ENCODE assay signal across 11 mouse cellular contexts in the genomic region with DNA sequence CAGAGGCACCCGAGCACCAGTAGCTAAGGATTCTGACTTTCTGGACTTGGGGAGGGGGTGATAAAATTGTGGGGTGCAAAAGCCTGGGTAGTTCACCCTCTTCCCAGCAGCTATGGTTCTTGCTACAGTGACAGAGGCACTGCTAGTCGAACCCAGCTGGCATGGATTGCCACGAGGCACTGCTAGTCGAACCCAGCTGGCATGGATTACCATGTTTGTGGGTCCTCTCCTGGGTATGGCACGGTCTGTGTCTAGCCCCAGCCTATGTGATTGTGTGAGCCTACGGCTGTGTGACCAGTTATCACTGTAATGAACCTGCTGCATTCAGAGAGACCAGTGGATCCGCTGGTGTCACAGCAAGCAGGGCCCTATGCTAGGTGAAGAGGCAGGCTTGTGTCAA.
DNase-seq lines count a peak whose midpoint lies in the region; ATAC-seq and TF ChIP-seq lines count a peak whose summit lies in the region.
"Had no signal": no experiment of that assay in that cellular context is flagged by ENCODE, and none has a peak within 500 bp of the region (broad histone marks: within the 10 kb centered on the region; RNA-seq: fewer than 3 reads in every experiment).

No protein-coding gene starts in this region.

- peak overlapping the region; percentile 9; the same call in 1 of the 2 replicates for H3K4me3 ChIP-seq in kidney, embryonic 15.5 days (replicated peaks)
- H3K4me3 ChIP-seq in bone marrow macrophage, adult 2 months (ENCODE audit: insufficient read depth, low read length): peak overlapping the region; percentile 25; the same call in 1 of the 2 replicates
- H3K4me3 ChIP-seq in hindbrain, embryonic 13.5 days: 0 out of 2 replicates have a peak overlapping the region, but pooled peaks have one; percentile 14
- no peak overlapping the region for H3K4me3 ChIP-seq in myocyte
- H3K4me3 ChIP-seq in heart, embryonic 11.5 days (ENCODE audit: low read depth, low read length): no peak overlapping the region
- no peak overlapping the region for H3K4me3 ChIP-seq in liver, postnatal 0 days (ENCODE audit: low read depth, low read length)
- H3K4me3 ChIP-seq: liver, embryonic 12.5 days had no signal

- DNase-seq in kidney, adult 11 months: no peak
- no peak for DNase-seq in liver, postnatal 0 days
- DNase-seq in frontal cortex, postnatal 14 days (ENCODE audit: low spot score in 2 of 2): no peak
- DNase-seq: heart, postnatal 36 days had no signal

- TF ChIP-seq CTCF in bone marrow macrophage, adult 2 months (IDR thresholded peaks at IDR 0.05; ENCODE audit: low read depth, low read length): no peak
- no peak for TF ChIP-seq CTCF in liver, postnatal 0 days (IDR thresholded peaks at IDR 0.05; ENCODE audit: low read depth)

- H3K9me3 ChIP-seq in kidney, embryonic 15.5 days (replicated peaks): no peaks in the 10 kb centered on the region
- no peaks in the 10 kb centered on the region for H3K9me3 ChIP-seq in hindbrain, embryonic 13.5 days
- no peaks in the 10 kb centered on the region for H3K9me3 ChIP-seq in heart, embryonic 11.5 days (replicated peaks; ENCODE audit: control insufficient read depth, low read length)
- no peaks in the 10 kb centered on the region for H3K9me3 ChIP-seq in liver, postnatal 0 days (ENCODE audit: low read length)
- H3K9me3 ChIP-seq: liver, embryonic 12.5 days had no signal

- H3K4me2 ChIP-seq in kidney, embryonic 15.5 days: peak overlapping the region; percentile 36
- peak overlapping the region; percentile 41 for H3K4me2 ChIP-seq in hindbrain, embryonic 13.5 days
- peak overlapping the region; percentile 34 for H3K4me2 ChIP-seq in myocyte (ENCODE audit: low read depth)
- H3K4me2 ChIP-seq in heart, embryonic 11.5 days: no peak overlapping the region
- H3K4me2 ChIP-seq in liver, postnatal 0 days (ENCODE audit: low read depth, low read length): no peak overlapping the region
- H3K4me2 ChIP-seq: liver, embryonic 12.5 days had no signal

- ATAC-seq in kidney, embryonic 15.5 days (replicated peaks; ENCODE audit: low FRiP score): no peak
- peak; percentile 53; the same call in 1 of the 2 replicates for ATAC-seq in hindbrain, embryonic 13.5 days (ENCODE audit: low FRiP score)
- no peak for ATAC-seq in heart, embryonic 11.5 days (replicated peaks; ENCODE audit: insufficient number of reproducible peaks, low FRiP score, low TSS enrichment)
- ATAC-seq in liver, postnatal 0 days: no peak
- ATAC-seq: liver, embryonic 12.5 days had no signal

- no peak overlapping the region for H3K9ac ChIP-seq in kidney, embryonic 15.5 days
- H3K9ac ChIP-seq in hindbrain, embryonic 13.5 days: no peak overlapping the region; the same call in 1 of the 2 replicates
- no peak overlapping the region for H3K9ac ChIP-seq in heart, embryonic 11.5 days (ENCODE audit: low read depth, low read length)
- H3K9ac ChIP-seq in liver, postnatal 0 days (replicated peaks): no peak overlapping the region
- H3K9ac ChIP-seq: liver, embryonic 12.5 days had no signal

- H3ac ChIP-seq in myocyte (ENCODE audit: control insufficient read depth, insufficient read length): no peak overlapping the region

- TF ChIP-seq EP300 in liver, postnatal 0 days (IDR thresholded peaks at IDR 0.05; ENCODE audit: low read depth): no peak

- H3K27ac ChIP-seq in kidney, embryonic 15.5 days: no peak overlapping the region
- H3K27ac ChIP-seq in bone marrow macrophage, adult 2 months (ENCODE audit: insufficient read depth, low read depth, low read length): no peak overlapping the region
- 0 out of 2 replicates have a peak overlapping the region, but pooled peaks have one; percentile 14 for H3K27ac ChIP-seq in hindbrain, embryonic 13.5 days
- no peak overlapping the region for H3K27ac ChIP-seq in heart, embryonic 11.5 days (ENCODE audit: low read depth, low read length)
- no peak overlapping the region for H3K27ac ChIP-seq in liver, postnatal 0 days (ENCODE audit: low read depth)
- H3K27ac ChIP-seq: liver, embryonic 12.5 days; stomach, postnatal 0 days had no signal

- H3K27me3 ChIP-seq in kidney, embryonic 15.5 days: no peaks in the 10 kb centered on the region
- H3K27me3 ChIP-seq in hindbrain, embryonic 13.5 days: 0 out of 2 replicates have a peak, but pooled peaks cover 8% of the 10 kb centered on the region
- H3K27me3 ChIP-seq in myocyte (ENCODE audit: control insufficient read depth, insufficient read depth, insufficient read length): peaks cover 51% of the 10 kb centered on the region
- H3K27me3 ChIP-seq in heart, embryonic 11.5 days (ENCODE audit: control insufficient read depth, insufficient read depth, low read length): no peaks in the 10 kb centered on the region
- H3K27me3 ChIP-seq in liver, postnatal 0 days (ENCODE audit: insufficient read depth, low read length): no peaks in the 10 kb centered on the region

- no peak for TF ChIP-seq POLR2A in bone marrow macrophage, adult 2 months (IDR thresholded peaks at IDR 0.05; ENCODE audit: borderline replicate concordance, low read depth, low read length)
- TF ChIP-seq POLR2A in myocyte (IDR thresholded peaks at IDR 0.05; ENCODE audit: insufficient read length, low read depth): no peak

- no peaks in the 10 kb centered on the region for H3K79me2 ChIP-seq in myocyte (ENCODE audit: control insufficient read depth, insufficient read depth)

- 81% methylated on average over 7 of the region's 7 CpGs for WGBS in kidney, embryonic 15.5 days
- WGBS in hindbrain, embryonic 13.5 days: 80% methylated on average over 7 of the region's 7 CpGs
- 77% methylated on average over 7 of the region's 7 CpGs for WGBS in heart, embryonic 11.5 days (ENCODE audit: insufficient replicate concordance)
- WGBS in liver, postnatal 0 days (ENCODE audit: insufficient replicate concordance): 65% methylated on average over 7 of the region's 7 CpGs

- H3K4me1 ChIP-seq in kidney, embryonic 15.5 days: peaks cover 24% of the 10 kb centered on the region
- no peaks in the 10 kb centered on the region for H3K4me1 ChIP-seq in bone marrow macrophage, adult 2 months (ENCODE audit: control insufficient read depth, insufficient read depth, low read length)
- peaks cover 33% of the 10 kb centered on the region for H3K4me1 ChIP-seq in hindbrain, embryonic 13.5 days (replicated peaks)
- no peaks in the 10 kb centered on the region for H3K4me1 ChIP-seq in heart, embryonic 11.5 days (ENCODE audit: control insufficient read depth, insufficient read depth, low read length)
- no peaks in the 10 kb centered on the region for H3K4me1 ChIP-seq in liver, postnatal 0 days (ENCODE audit: insufficient read depth)
- H3K4me1 ChIP-seq: liver, embryonic 12.5 days had no signal

- H3K36me3 ChIP-seq in kidney, embryonic 15.5 days: no peaks in the 10 kb centered on the region
- H3K36me3 ChIP-seq in hindbrain, embryonic 13.5 days: no peaks in the 10 kb centered on the region
- no peaks in the 10 kb centered on the region for H3K36me3 ChIP-seq in myocyte (ENCODE audit: control insufficient read depth, insufficient read depth)
- H3K36me3 ChIP-seq in heart, embryonic 11.5 days (ENCODE audit: control insufficient read depth, insufficient read depth, low read length): no peaks in the 10 kb centered on the region
- no peaks in the 10 kb centered on the region for H3K36me3 ChIP-seq in liver, postnatal 0 days (replicated peaks; ENCODE audit: insufficient read depth, low read length)
- H3K36me3 ChIP-seq: liver, embryonic 12.5 days had no signal

TF ChIP-seq in myocyte, 11 proteins besides CTCF, POLR2A, EP300 and RAD21:
- TF ChIP-seq TCF3 (IDR thresholded peaks at IDR 0.05; ENCODE audit: insufficient read length, low read depth) (no peak), MYOG (IDR thresholded peaks at IDR 0.05; ENCODE audit: control insufficient read depth in 1 of 3, insufficient read depth in 1 of 3, insufficient read length in 2 of 3, low read depth in 2 of 3) (no peak), CEBPB (IDR thresholded peaks at IDR 0.05; ENCODE audit: insufficient read depth, poor library complexity, severe bottlenecking) (no peak), SRF (IDR thresholded peaks at IDR 0.05; ENCODE audit: control insufficient read depth, insufficient read length, low read depth) (no peak), USF1 (IDR thresholded peaks at IDR 0.05; ENCODE audit: low read depth) (no peak), E2F4 (IDR thresholded peaks at IDR 0.05; ENCODE audit: insufficient read depth) (no peak), MYOD1 (IDR thresholded peaks at IDR 0.05; ENCODE audit: control insufficient read depth in 1 of 3, insufficient read length in 2 of 3, low read depth in 2 of 3) (no peak), TCF12 (IDR thresholded peaks at IDR 0.05; ENCODE audit: insufficient read depth, poor library complexity, severe bottlenecking) (no peak), POLR2AphosphoS2 (IDR thresholded peaks at IDR 0.05; ENCODE audit: insufficient read length, low read depth) (no peak), REST (IDR thresholded peaks at IDR 0.05; ENCODE audit: insufficient read depth, insufficient read length) (no peak), MAX (IDR thresholded peaks at IDR 0.05; ENCODE audit: low read depth) (no peak)

Comparison
In these comparisons a context has a peak if more than half of its experiments do, and no peak if none do; other contexts are left out.
1. H3K4me2 ChIP-seq: peak in kidney, embryonic 15.5 days (single experiment), hindbrain, embryonic 13.5 days (single experiment) and myocyte (single experiment); none in heart, embryonic 11.5 days (single experiment) and liver, postnatal 0 days (single experiment).
2. H3K4me3 ChIP-seq: peak in kidney, embryonic 15.5 days (single experiment), bone marrow macrophage, adult 2 months (single experiment) and hindbrain, embryonic 13.5 days (single experiment); none in myocyte (single experiment), heart, embryonic 11.5 days (single experiment) and liver, postnatal 0 days (single experiment).